Mouse (Mus musculus): ENCODE measurements around the gene Morn5.

The Morn5 gene

GRCm38 (mm10) chr2:36071660-36072305 lies 22.5 kb downstream of the Morn5 start:
- no peak for DNase-seq (ENCODE audit: low read depth, low spot score)

GRCm38 (mm10) chr2:36073781-36074180 lies 24.5 kb downstream of the Morn5 start:
- DNase-seq (ENCODE audit: low read depth, low spot score): no peak

- DNase-seq (ENCODE audit: low read depth, low spot score): no peak
Measured at GRCm38 (mm10) chr2:36075210-36075609, 26.0 kb downstream of the Morn5 start.

- no peak for DNase-seq (ENCODE audit: low read depth, low spot score)
Measured at GRCm38 (mm10) chr2:36077160-36077761, 28.0 kb downstream of the Morn5 start.

GRCm38 (mm10) chr2:36081446-36081845 lies 32.2 kb downstream of the Morn5 start:
- no peak for DNase-seq (ENCODE audit: low read depth, low spot score)

- DNase-seq (ENCODE audit: low read depth, low spot score): no peak
Measured at GRCm38 (mm10) chr2:36082802-36083580, 33.7 kb downstream of the Morn5 start.

- no peak for DNase-seq (ENCODE audit: low read depth, low spot score)
Measured at GRCm38 (mm10) chr2:36085041-36085440, 35.8 kb downstream of the Morn5 start.

GRCm38 (mm10) chr2:36089190-36089589 lies 39.9 kb downstream of the Morn5 start:
- DNase-seq (ENCODE audit: low read depth, low spot score): no peak

GRCm38 (mm10) chr2:36090853-36091741 lies 41.8 kb downstream of the Morn5 start:
- DNase-seq (ENCODE audit: low read depth, low spot score): no peak

GRCm38 (mm10) chr2:36092748-36093147 lies 43.5 kb downstream of the Morn5 start:
- no peak for DNase-seq (ENCODE audit: low read depth, low spot score)

- no peak for DNase-seq (ENCODE audit: low read depth, low spot score)
Measured at GRCm38 (mm10) chr2:36093301-36093700, 44.0 kb downstream of the Morn5 start.

GRCm38 (mm10) chr2:36093914-36094475 lies 44.7 kb downstream of the Morn5 start:
- DNase-seq (ENCODE audit: low read depth, low spot score): no peak

GRCm38 (mm10) chr2:36097129-36097815 lies 48.0 kb downstream of the Morn5 start:
- DNase-seq (ENCODE audit: low read depth, low spot score): no peak

GRCm38 (mm10) chr2:36098021-36098420 lies 48.8 kb downstream of the Morn5 start:
- no peak for DNase-seq (ENCODE audit: low read depth, low spot score)

- no peak for DNase-seq (ENCODE audit: low read depth, low spot score)
Measured at GRCm38 (mm10) chr2:36099739-36100138, 50.5 kb downstream of the Morn5 start.

GRCm38 (mm10) chr2:36101866-36102558 lies 52.8 kb downstream of the Morn5 start:
- DNase-seq (ENCODE audit: low read depth, low spot score): no peak

- DNase-seq (ENCODE audit: low read depth, low spot score): peak; percentile 15
Measured at GRCm38 (mm10) chr2:36102559-36102946, 53.3 kb downstream of the Morn5 start.

GRCm38 (mm10) chr2:36103069-36103554 lies 53.9 kb downstream of the Morn5 start:
- peak; percentile 10 for DNase-seq (ENCODE audit: low read depth, low spot score)

- no peak for DNase-seq (ENCODE audit: low read depth, low spot score)
Measured at GRCm38 (mm10) chr2:36103555-36104367, 54.5 kb downstream of the Morn5 start.

Data from brain, adult 2 months (tissue).